Mouse (Mus musculus): ENCODE data around the gene Gpr155. TPM values are rescaled to one million over a fixed set of nuclear protein-coding genes. Genes with fewer than 3 reads are reported as not detected.

Gpr155 gene
- polyA plus RNA-seq, 1 experiment: 9.9 TPM

GRCm38 (mm10) chr2:73371530-73372335, 14.6 kb downstream of the Gpr155 start:
- 79% methylated on average over 9 of the region's 9 CpGs for WGBS

DNA sequence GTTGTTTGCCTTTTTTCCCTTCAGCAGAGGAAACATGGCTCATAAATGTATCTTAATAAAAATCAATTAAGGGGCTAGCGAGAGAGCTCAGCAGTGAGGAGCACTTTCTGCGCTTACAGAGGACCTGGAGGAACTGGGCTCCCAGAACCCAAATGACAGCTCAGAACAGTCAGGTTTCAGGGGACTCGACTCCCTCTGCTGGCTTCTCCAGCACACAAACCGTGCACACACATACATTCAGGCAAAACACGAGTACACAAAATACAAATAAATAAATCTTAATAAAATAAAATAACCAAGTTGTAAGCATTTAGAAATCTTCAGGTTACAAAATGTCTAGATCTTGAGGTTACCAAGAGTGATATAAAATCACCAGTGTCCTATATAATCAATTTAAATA, 22.9 kb downstream of the Gpr155 start:
- no peaks in the 10 kb centered on the region for H3K4me1 ChIP-seq (ENCODE audit: control insufficient read depth, insufficient read depth, insufficient read length, low read length)
- peaks cover 23% of the 10 kb centered on the region for H3K36me3 ChIP-seq (ENCODE audit: control insufficient read depth, insufficient read depth, low read length)
- H3K27me3 ChIP-seq (ENCODE audit: control insufficient read depth, insufficient read depth, low read length): no peaks in the 10 kb centered on the region
- H3K27ac ChIP-seq (ENCODE audit: insufficient read depth, low read depth, low read length): no peak overlapping the region
- 82% methylated on average over 5 of the region's 5 CpGs for WGBS
- no peak overlapping the region for H3K4me3 ChIP-seq (ENCODE audit: low read depth, low read length)
- no peak for TF ChIP-seq CTCF (IDR thresholded peaks at IDR 0.05; ENCODE audit: extremely low read depth, insufficient read length, insufficient replicate concordance, low read depth, low read length)
- no peak for TF ChIP-seq POLR2A (IDR thresholded peaks at IDR 0.05; ENCODE audit: low read depth, low read length)

More at GRCm38 (mm10) chr2:73371530-73372335, 14.6 kb downstream of the Gpr155 start:
- no peak for TF ChIP-seq POLR2A (IDR thresholded peaks at IDR 0.05; ENCODE audit: low read depth, low read length)
- Histone ChIP-seq H3K27me3 (ENCODE audit: control insufficient read depth, insufficient read depth, low read length) (no peaks in the 10 kb centered on the region), H3K27ac (ENCODE audit: insufficient read depth, low read depth, low read length) (no peak overlapping the region), H3K36me3 (ENCODE audit: control insufficient read depth, insufficient read depth, low read length) (peaks cover 9% of the 10 kb centered on the region), H3K4me1 (ENCODE audit: control insufficient read depth, insufficient read depth, insufficient read length, low read length) (no peaks in the 10 kb centered on the region; the same call in 1 of the 2 replicates), H3K4me3 (ENCODE audit: low read depth, low read length) (no peak overlapping the region)

GRCm38 (mm10) chr2:73360536-73360935, 25.8 kb downstream of the Gpr155 start:
- H3K36me3 ChIP-seq (ENCODE audit: control insufficient read depth, insufficient read depth, low read length): peaks cover 25% of the 10 kb centered on the region
- TF ChIP-seq CTCF (IDR thresholded peaks at IDR 0.05; ENCODE audit: extremely low read depth, insufficient read length, insufficient replicate concordance, low read depth, low read length): no peak
- TF ChIP-seq POLR2A (IDR thresholded peaks at IDR 0.05; ENCODE audit: low read depth, low read length): no peak
- no peak overlapping the region for H3K27ac ChIP-seq (ENCODE audit: insufficient read depth, low read depth, low read length)
- no peak overlapping the region for H3K4me3 ChIP-seq (ENCODE audit: low read depth, low read length)
- H3K27me3 ChIP-seq (ENCODE audit: control insufficient read depth, insufficient read depth, low read length): no peaks in the 10 kb centered on the region
- no peaks in the 10 kb centered on the region for H3K4me1 ChIP-seq (ENCODE audit: control insufficient read depth, insufficient read depth, insufficient read length, low read length)
- WGBS: 89% methylated on average over 2 of the region's 2 CpGs

DNA sequence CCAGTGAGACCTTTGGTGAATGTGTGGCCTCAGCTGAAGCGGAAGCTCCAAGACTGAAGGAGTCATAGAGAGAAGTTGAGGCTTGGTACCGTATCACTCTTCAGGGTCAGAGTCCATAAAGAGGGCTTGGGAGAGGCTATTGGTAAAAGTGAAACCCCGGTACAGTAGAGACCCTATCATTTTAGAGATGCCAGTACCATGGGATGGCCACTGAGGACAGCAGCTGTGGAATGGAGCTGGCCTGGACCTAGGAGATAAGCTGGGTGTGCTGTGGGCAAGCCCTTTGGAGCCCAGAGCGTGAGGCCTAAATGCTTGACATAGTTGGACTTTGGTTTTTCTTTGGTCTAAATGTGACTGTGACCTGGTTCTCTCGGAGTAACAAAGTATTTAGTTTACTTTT, 26.4 kb downstream of the Gpr155 start:
- 64% methylated on average over 5 of the region's 5 CpGs for WGBS
- H3K27ac ChIP-seq (ENCODE audit: insufficient read depth, low read depth, low read length): no peak overlapping the region
- H3K4me3 ChIP-seq (ENCODE audit: low read depth, low read length): no peak overlapping the region
- TF ChIP-seq CTCF (IDR thresholded peaks at IDR 0.05; ENCODE audit: extremely low read depth, insufficient read length, insufficient replicate concordance, low read depth, low read length) (no peak), POLR2A (IDR thresholded peaks at IDR 0.05; ENCODE audit: low read depth, low read length) (no peak)
- no peaks in the 10 kb centered on the region for H3K27me3 ChIP-seq (ENCODE audit: control insufficient read depth, insufficient read depth, low read length)
- H3K4me1 ChIP-seq (ENCODE audit: control insufficient read depth, insufficient read depth, insufficient read length, low read length): no peaks in the 10 kb centered on the region
- peaks cover 25% of the 10 kb centered on the region for H3K36me3 ChIP-seq (ENCODE audit: control insufficient read depth, insufficient read depth, low read length)

DNA sequence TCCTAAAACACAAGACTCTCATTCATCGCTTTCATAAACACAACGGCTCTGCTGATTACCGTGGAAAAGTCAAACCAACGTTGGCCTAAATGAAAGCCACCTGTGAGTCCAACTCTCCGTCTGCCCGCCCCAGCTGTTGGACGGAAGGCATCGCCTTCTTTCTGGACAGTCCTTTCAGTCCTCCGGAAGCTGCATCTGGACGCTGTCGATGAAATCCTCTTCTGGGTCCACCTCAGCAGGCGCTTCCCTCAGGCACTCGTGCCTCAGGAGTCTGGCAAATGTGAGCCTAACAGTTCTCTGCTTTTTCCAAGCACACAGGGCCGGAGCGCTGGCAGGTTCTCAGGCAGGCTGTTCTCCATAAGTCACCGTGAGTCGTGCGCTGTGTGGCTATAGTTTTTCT, 29.4 kb downstream of the Gpr155 start:
- 81% methylated on average over 18 of the region's 18 CpGs for WGBS
- Histone ChIP-seq H3K4me3 (ENCODE audit: low read depth, low read length) (no peak overlapping the region), H3K4me1 (ENCODE audit: control insufficient read depth, insufficient read depth, insufficient read length, low read length) (no peaks in the 10 kb centered on the region), H3K27me3 (ENCODE audit: control insufficient read depth, insufficient read depth, low read length) (no peaks in the 10 kb centered on the region), H3K27ac (ENCODE audit: insufficient read depth, low read depth, low read length) (no peak overlapping the region), H3K36me3 (ENCODE audit: control insufficient read depth, insufficient read depth, low read length) (peaks cover 21% of the 10 kb centered on the region)
- TF ChIP-seq POLR2A (IDR thresholded peaks at IDR 0.05; ENCODE audit: low read depth, low read length): no peak
- TF ChIP-seq CTCF (IDR thresholded peaks at IDR 0.05; ENCODE audit: extremely low read depth, insufficient read length, insufficient replicate concordance, low read depth, low read length): no peak

GRCm38 (mm10) chr2:73351927-73352374, 34.4 kb downstream of the Gpr155 start:
- no peak for TF ChIP-seq POLR2A (IDR thresholded peaks at IDR 0.05; ENCODE audit: low read depth, low read length)
- TF ChIP-seq CTCF (IDR thresholded peaks at IDR 0.05; ENCODE audit: extremely low read depth, insufficient read length, insufficient replicate concordance, low read depth, low read length): no peak
- no peak overlapping the region; the same call in 1 of the 2 replicates for H3K27ac ChIP-seq (ENCODE audit: insufficient read depth, low read depth, low read length)
- no peaks in the 10 kb centered on the region for H3K4me1 ChIP-seq (ENCODE audit: control insufficient read depth, insufficient read depth, insufficient read length, low read length)
- H3K36me3 ChIP-seq (ENCODE audit: control insufficient read depth, insufficient read depth, low read length): peaks cover 14% of the 10 kb centered on the region
- no peaks in the 10 kb centered on the region for H3K27me3 ChIP-seq (ENCODE audit: control insufficient read depth, insufficient read depth, low read length)
- 53% methylated on average over 7 of the region's 7 CpGs for WGBS
- H3K4me3 ChIP-seq (ENCODE audit: low read depth, low read length): no peak overlapping the region

- Histone ChIP-seq H3K27ac (ENCODE audit: insufficient read depth, low read depth, low read length) (no peak overlapping the region; the same call in 1 of the 2 replicates), H3K27me3 (ENCODE audit: control insufficient read depth, insufficient read depth, low read length) (no peaks in the 10 kb centered on the region), H3K4me3 (ENCODE audit: low read depth, low read length) (no peak overlapping the region), H3K36me3 (ENCODE audit: control insufficient read depth, insufficient read depth, low read length) (peaks cover 15% of the 10 kb centered on the region), H3K4me1 (ENCODE audit: control insufficient read depth, insufficient read depth, insufficient read length, low read length) (no peaks in the 10 kb centered on the region)
- 67% methylated on average over 5 of the region's 5 CpGs for WGBS
- TF ChIP-seq CTCF (IDR thresholded peaks at IDR 0.05; ENCODE audit: extremely low read depth, insufficient read length, insufficient replicate concordance, low read depth, low read length) (no peak), POLR2A (IDR thresholded peaks at IDR 0.05; ENCODE audit: low read depth, low read length) (no peak)
Observed at GRCm38 (mm10) chr2:73351496-73351895, 34.9 kb downstream of the Gpr155 start.

Measured in small intestine, adult 2 months (tissue).